Mouse (Mus musculus): ENCODE data around the gene Gm7714. TPM values are rescaled to one million over a fixed set of nuclear protein-coding genes. Genes with fewer than 3 reads are reported as not detected.

The Gm7714 gene
- total RNA-seq (2023) = not detected

DNA sequence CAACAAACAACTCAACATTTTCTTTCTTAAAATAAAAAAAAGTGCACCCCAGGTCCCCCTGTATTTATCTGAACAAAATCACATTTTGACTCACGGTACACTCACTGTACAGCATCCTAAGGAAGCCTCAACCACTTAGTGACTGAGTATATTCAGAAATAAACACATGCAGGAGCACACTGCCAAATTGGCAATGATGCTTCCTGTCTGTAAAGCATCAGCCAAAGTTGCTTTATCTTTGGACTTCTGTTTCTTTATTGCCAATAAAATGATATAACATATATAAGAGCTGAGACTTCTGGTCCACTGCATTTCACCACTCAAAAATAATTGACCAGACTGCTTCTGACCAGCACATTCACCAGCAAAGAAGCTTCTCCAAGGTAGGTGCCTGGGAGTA is at the start of gene Gm7714:
Gene Gm7714, plus strand, starts transcription at position 301 of the 400 bp plus-strand sequence.

DNA sequence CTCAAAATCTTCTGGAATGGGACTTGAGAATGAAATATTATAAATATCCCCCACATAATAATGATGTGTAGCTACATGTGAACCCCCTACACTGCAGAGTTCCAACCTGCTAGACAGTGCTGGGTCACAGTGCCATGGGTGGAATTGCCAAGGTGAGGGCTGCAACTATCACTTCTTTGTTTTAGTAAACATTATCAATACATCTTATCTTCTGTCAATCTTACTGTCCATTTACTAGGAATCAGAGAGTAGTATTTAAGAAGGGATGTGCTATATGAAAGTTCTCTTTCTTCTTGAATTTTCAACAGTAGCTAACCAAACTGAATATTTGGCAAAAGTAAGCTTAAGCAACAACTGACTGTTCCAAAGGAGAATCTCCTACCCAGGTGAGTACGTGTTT is 48.3 kb downstream of the Gm7714 start, which contains the start of gene Prol1:
Gene Prol1, plus strand, starts transcription at position 301 of the 400 bp plus-strand sequence.

Other genes with a start within 250 kb of the Gm7714 start
- gene Smr2, start 182.4 kb upstream of the Gm7714 start, total RNA-seq (2023) = not detected
- not detected for gene Gm11116, start 157.4 kb upstream of the Gm7714 start, total RNA-seq (2023)
- not detected for gene Gm11115, start 114.8 kb upstream of the Gm7714 start, total RNA-seq (2023)
- not detected for gene Prol1, start 48.4 kb downstream of the Gm7714 start, total RNA-seq (2023)
- not detected for gene Amtn, start 107.2 kb downstream of the Gm7714 start, total RNA-seq (2023)
- gene Ambn, start 187.1 kb downstream of the Gm7714 start, total RNA-seq (2023) = not detected
- not detected for gene Enam, start 219.1 kb downstream of the Gm7714 start, total RNA-seq (2023)

All from CD8-positive naive resting alpha-beta T cell, adult 57 days (primary cell).